Mouse (Mus musculus): ENCODE results near the gene Gm20388.

DNA sequence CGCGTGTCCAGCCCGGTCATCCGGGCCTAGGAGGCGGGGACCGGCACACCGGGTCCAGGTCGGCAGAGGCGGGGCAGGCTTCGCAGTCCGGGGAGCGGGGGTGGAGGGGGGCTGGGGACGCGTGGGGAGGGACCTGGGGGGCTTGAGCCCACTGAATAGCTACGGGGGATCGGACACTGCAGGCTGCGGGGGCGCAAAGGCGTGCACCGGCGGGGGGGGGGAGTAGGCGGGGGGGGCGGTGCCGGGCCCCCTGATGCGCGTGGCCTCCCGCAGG is 1173.2 kb downstream of the Gm20388 start:
- TF ChIP-seq CTCF (IDR thresholded peaks at IDR 0.05; ENCODE audit: low read depth) (no peak), EP300 (IDR thresholded peaks at IDR 0.05; ENCODE audit: low read depth) (no peak)
